Mouse (Mus musculus) thymus, postnatal 14 days (tissue): ENCODE results near the gene Islr2.
A peak's percentile ranks its signal among the peaks of the same experiment; 100 is the strongest.

Experiments used
- DNase-seq: peaks from one replicate; pipeline ENCODE4 v3.0.0; 2021

Gene Islr2

GRCm38 (mm10) chr9:58220218-58220903 lies 16.2 kb upstream of the Islr2 start:
- peak; percentile 61 for DNase-seq

GRCm38 (mm10) chr9:58218539-58218938 lies 14.4 kb upstream of the Islr2 start:
- DNase-seq = no peak

- peak; percentile 40 for DNase-seq
These were observed 12.3 kb upstream of the Islr2 start for GRCm38 (mm10) chr9:58216402-58216801.

- DNase-seq = no peak
These were observed 10.5 kb upstream of the Islr2 start for GRCm38 (mm10) chr9:58214519-58215180.

- peak; percentile 26 for DNase-seq
These were observed 9.7 kb upstream of the Islr2 start for GRCm38 (mm10) chr9:58213865-58214264.

- DNase-seq = no peak
These were observed 9.3 kb upstream of the Islr2 start for GRCm38 (mm10) chr9:58213377-58213776.

GRCm38 (mm10) chr9:58210304-58210627 lies 6.1 kb upstream of the Islr2 start:
- no peak for DNase-seq

- no peak for DNase-seq
These were observed 5.6 kb upstream of the Islr2 start for GRCm38 (mm10) chr9:58209462-58210303.

- DNase-seq = no peak
These were observed 1.9 kb upstream of the Islr2 start for GRCm38 (mm10) chr9:58206013-58206412.

- DNase-seq = peak; percentile 92
These were observed 405 bp upstream of the Islr2 start for GRCm38 (mm10) chr9:58204448-58205000.

- DNase-seq = no peak
These were observed 1.3 kb downstream of the Islr2 start for GRCm38 (mm10) chr9:58202676-58203453.

- no peak for DNase-seq
These were observed 2.1 kb downstream of the Islr2 start for GRCm38 (mm10) chr9:58201861-58202549.

GRCm38 (mm10) chr9:58201091-58201842 lies 2.9 kb downstream of the Islr2 start:
- no peak for DNase-seq

GRCm38 (mm10) chr9:58200270-58201090 lies 3.6 kb downstream of the Islr2 start:
- DNase-seq = no peak

- no peak for DNase-seq
These were observed 4.5 kb downstream of the Islr2 start for GRCm38 (mm10) chr9:58199381-58200269.

- peak; percentile 45 for DNase-seq
These were observed 5.2 kb downstream of the Islr2 start for GRCm38 (mm10) chr9:58198801-58199371.

- DNase-seq = peak; percentile 42
These were observed 6.1 kb downstream of the Islr2 start for GRCm38 (mm10) chr9:58197781-58198701.
